Mouse (Mus musculus): Measurements from ENCODE around the gene Olfr504. TPM values are rescaled to one million over a fixed set of nuclear protein-coding genes. Genes with fewer than 3 reads are reported as not detected.
"Not testable (repeated sequence)": the region's sequence is repeated elsewhere in the genome, so short reads cannot be mapped to it uniquely, and the experiment has no call there.

Olfr504 gene
- not detected in 2 replicates for polyA plus RNA-seq (2015; fragmentation: Nextera tagmentation; extraction: Ambion mirVana)

DNA sequence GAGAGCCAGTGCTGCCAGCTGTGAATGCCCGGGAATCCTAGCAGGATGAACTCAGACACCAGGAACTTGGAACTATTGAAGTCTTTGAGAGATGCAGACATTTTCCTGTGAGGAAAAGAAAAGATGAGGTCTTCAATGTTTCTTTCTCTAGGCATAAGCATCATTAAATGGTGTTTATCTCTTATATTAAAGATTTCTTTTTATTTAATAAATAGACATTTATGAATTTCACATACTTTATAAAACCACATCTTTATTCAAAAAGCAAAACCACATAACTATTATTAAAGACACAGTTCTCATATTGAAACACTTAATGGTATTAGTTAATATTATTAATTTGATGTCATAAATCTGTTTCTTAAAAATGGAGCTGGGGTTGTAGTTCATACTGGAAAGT is at the start of gene Olfr504:
Gene Olfr504, minus strand, starts transcription at position 101 of the 400 bp plus-strand sequence.
- no peak for DNase-seq (ENCODE audit: low spot score)

GRCm38 (mm10) chr7:108614110-108614509 is 48.5 kb upstream of the Olfr504 start:
- no peak for DNase-seq (ENCODE audit: low spot score)

GRCm38 (mm10) chr7:108610487-108610886 is 44.9 kb upstream of the Olfr504 start, which contains the start of gene Olfr506:
Gene Olfr506 (plus strand): TSS chr7:108610787.
- no peak for DNase-seq (ENCODE audit: low spot score)

GRCm38 (mm10) chr7:108601916-108602315 is 36.3 kb upstream of the Olfr504 start:
- not testable (repeated sequence) for DNase-seq (ENCODE audit: low spot score)

DNA sequence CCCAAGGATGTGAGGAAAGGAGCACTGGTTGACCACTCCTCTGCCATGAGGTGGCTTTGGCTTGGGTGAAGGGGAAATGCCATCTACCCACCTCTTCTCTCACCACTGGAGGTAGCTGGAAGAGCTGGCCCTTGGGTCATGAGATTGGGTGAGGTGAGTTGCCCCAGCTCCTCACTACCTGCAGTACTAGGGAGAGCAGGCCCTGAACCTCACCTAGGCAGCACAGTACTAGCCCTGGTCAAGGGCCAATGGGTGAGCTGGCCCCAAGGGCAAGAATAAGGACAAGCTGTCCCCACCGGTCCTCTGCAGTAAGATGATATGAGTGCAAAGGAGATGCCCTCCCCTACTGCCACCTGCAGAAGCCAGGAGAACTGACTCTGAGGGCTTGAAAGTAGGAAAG is 24.2 kb upstream of the Olfr504 start:
- no peak for DNase-seq (ENCODE audit: low spot score)

- not testable (repeated sequence) for DNase-seq (ENCODE audit: low spot score)
Observed at GRCm38 (mm10) chr7:108544227-108544626, 21.4 kb downstream of the Olfr504 start, which contains the start of gene Olfr503. Gene Olfr503 (plus strand): TSS chr7:108544527.

GRCm38 (mm10) chr7:108542416-108542815 is 23.2 kb downstream of the Olfr504 start:
- no peak for DNase-seq (ENCODE audit: low spot score)

DNA sequence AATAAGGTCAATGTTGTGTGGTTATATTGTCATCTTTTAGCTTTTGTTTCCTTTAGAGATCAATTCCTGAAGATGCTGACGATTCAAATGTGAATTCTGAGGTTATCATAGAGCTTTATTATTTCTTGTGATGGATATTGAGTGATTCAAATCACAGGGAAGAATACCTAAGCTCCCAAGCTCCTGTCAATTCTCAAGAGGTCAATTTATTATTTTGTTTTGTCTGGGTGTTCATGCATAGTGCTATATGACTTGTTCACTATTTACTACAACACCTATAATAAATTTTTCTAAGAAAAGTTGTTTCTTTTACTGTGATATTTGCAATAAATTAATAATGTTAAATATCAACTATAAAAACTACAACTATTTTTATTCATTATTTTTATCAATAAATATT is 40.6 kb downstream of the Olfr504 start, which contains the start of gene Olfr502:
Gene Olfr502, minus strand, starts transcription at position 101 of the 400 bp plus-strand sequence.
- no peak for DNase-seq (ENCODE audit: low spot score)

Other genes with a start within 250 kb of the Olfr504 start
- gene Olfr492, start 242.1 kb downstream of the Olfr504 start, polyA plus RNA-seq (2015; fragmentation: Nextera tagmentation; extraction: Ambion mirVana), result not detected in 2 replicates
- not detected in 2 replicates for gene Olfr493, start 218.8 kb downstream of the Olfr504 start, polyA plus RNA-seq (2015; fragmentation: Nextera tagmentation; extraction: Ambion mirVana)
- not detected in 2 replicates for gene Olfr494, start 200.5 kb downstream of the Olfr504 start, polyA plus RNA-seq (2015; fragmentation: Nextera tagmentation; extraction: Ambion mirVana)
- gene Olfr495, start 172.6 kb downstream of the Olfr504 start, polyA plus RNA-seq (2015; fragmentation: Nextera tagmentation; extraction: Ambion mirVana), result not detected in 2 replicates
- not detected in 2 replicates for gene Olfr497, start 145.4 kb downstream of the Olfr504 start, polyA plus RNA-seq (2015; fragmentation: Nextera tagmentation; extraction: Ambion mirVana)
- not detected in 2 replicates for gene Olfr498, start 100.5 kb downstream of the Olfr504 start, polyA plus RNA-seq (2015; fragmentation: Nextera tagmentation; extraction: Ambion mirVana)
- not detected in 2 replicates for gene Olfr502, start 40.7 kb downstream of the Olfr504 start, polyA plus RNA-seq (2015; fragmentation: Nextera tagmentation; extraction: Ambion mirVana)
- gene Olfr503, start 21.3 kb downstream of the Olfr504 start, polyA plus RNA-seq (2015; fragmentation: Nextera tagmentation; extraction: Ambion mirVana), result not detected in 2 replicates
- not detected in 2 replicates for gene Olfr506, start 45.0 kb upstream of the Olfr504 start, polyA plus RNA-seq (2015; fragmentation: Nextera tagmentation; extraction: Ambion mirVana)
- not detected in 2 replicates for gene Olfr507, start 56.0 kb upstream of the Olfr504 start, polyA plus RNA-seq (2015; fragmentation: Nextera tagmentation; extraction: Ambion mirVana)
- not detected in 2 replicates for gene Olfr508, start 64.2 kb upstream of the Olfr504 start, polyA plus RNA-seq (2015; fragmentation: Nextera tagmentation; extraction: Ambion mirVana)
- gene Olfr509, start 86.1 kb upstream of the Olfr504 start, polyA plus RNA-seq (2015; fragmentation: Nextera tagmentation; extraction: Ambion mirVana), result not detected in 2 replicates
- gene Olfr510, start 100.6 kb upstream of the Olfr504 start, polyA plus RNA-seq (2015; fragmentation: Nextera tagmentation; extraction: Ambion mirVana), result not detected in 2 replicates
- gene Olfr512, start 147.5 kb upstream of the Olfr504 start, polyA plus RNA-seq (2015; fragmentation: Nextera tagmentation; extraction: Ambion mirVana), result not detected in 2 replicates
- gene Olfr513, start 185.2 kb upstream of the Olfr504 start, polyA plus RNA-seq (2015; fragmentation: Nextera tagmentation; extraction: Ambion mirVana), result not detected in 2 replicates

All from thymus, postnatal 0 days (tissue).